Mouse (Mus musculus) kidney, adult 2 months (tissue): Measurements from ENCODE around the gene Zfp36l2.

Source experiments
- CTCF ChIP-seq: fragments of 200-500 bp; conservative IDR thresholded peaks from 2 replicates; pipeline ENCODE4 v1.5.1; 2011; ENCODE audit warnings: low read depth, mild to moderate bottlenecking, control low read depth, low read length, moderate library complexity, mixed read lengths; ENCODE audit not compliant: insufficient read depth, insufficient read length
- POLR2A ChIP-seq: fragments of 200-500 bp; IDR thresholded peaks from one replicate; pipeline ENCODE4 v1.6.1; 2011; ENCODE audit warnings: low read depth, low read length, control low read depth

GRCm38 (mm10) chr17:84236781-84237557 lies 49.2 kb upstream of the Zfp36l2 start:
- TF ChIP-seq POLR2A (no peak), CTCF (no peak)
